Mouse (Mus musculus) embryo, embryonic 9.5 days (tissue): ENCODE results near the gene Dclk2.

Experiments used
- DNase-seq: peaks from one replicate; pipeline ENCODE4 v3.0.0-alpha.2; 2017; ENCODE audit errors: extremely low spot score

Dclk2 gene

GRCm38 (mm10) chr3:86800841-86801240 lies 119.8 kb downstream of the Dclk2 start:
- DNase-seq = no peak

GRCm38 (mm10) chr3:86799041-86799440 lies 121.6 kb downstream of the Dclk2 start:
- no peak for DNase-seq

- no peak for DNase-seq
Measured at GRCm38 (mm10) chr3:86797871-86798460, 122.7 kb downstream of the Dclk2 start.

- peak; percentile 56 for DNase-seq
Measured at GRCm38 (mm10) chr3:86796716-86797115, 123.9 kb downstream of the Dclk2 start.

- DNase-seq = no peak
Measured at GRCm38 (mm10) chr3:86793720-86794191, 126.9 kb downstream of the Dclk2 start.

- no peak for DNase-seq
Measured at GRCm38 (mm10) chr3:86793264-86793663, 127.4 kb downstream of the Dclk2 start.

- no peak for DNase-seq
Measured at GRCm38 (mm10) chr3:86789752-86790151, 130.9 kb downstream of the Dclk2 start.

GRCm38 (mm10) chr3:86788711-86789110 lies 131.9 kb downstream of the Dclk2 start:
- peak; percentile 72 for DNase-seq

GRCm38 (mm10) chr3:86787423-86788123 lies 133.1 kb downstream of the Dclk2 start:
- no peak for DNase-seq

GRCm38 (mm10) chr3:86786845-86787351 lies 133.8 kb downstream of the Dclk2 start:
- no peak for DNase-seq

- DNase-seq = no peak
Measured at GRCm38 (mm10) chr3:86786280-86786679, 134.4 kb downstream of the Dclk2 start.

GRCm38 (mm10) chr3:86784930-86785329 lies 135.7 kb downstream of the Dclk2 start:
- DNase-seq = no peak

GRCm38 (mm10) chr3:86784051-86784450 lies 136.6 kb downstream of the Dclk2 start:
- no peak for DNase-seq

GRCm38 (mm10) chr3:86779704-86780103 lies 140.9 kb downstream of the Dclk2 start:
- no peak for DNase-seq

GRCm38 (mm10) chr3:86775444-86775828 lies 145.2 kb downstream of the Dclk2 start:
- no peak for DNase-seq

GRCm38 (mm10) chr3:86774566-86775443 lies 145.8 kb downstream of the Dclk2 start:
- no peak for DNase-seq

- DNase-seq = no peak
Measured at GRCm38 (mm10) chr3:86768969-86769368, 151.7 kb downstream of the Dclk2 start.

- DNase-seq = peak; percentile 42
Measured at GRCm38 (mm10) chr3:86768553-86768952, 152.1 kb downstream of the Dclk2 start.

- DNase-seq = no peak
Measured at GRCm38 (mm10) chr3:86762456-86762855, 158.2 kb downstream of the Dclk2 start.

GRCm38 (mm10) chr3:86762036-86762415 lies 158.6 kb downstream of the Dclk2 start:
- no peak for DNase-seq

- DNase-seq = peak; percentile 74
Measured at GRCm38 (mm10) chr3:86761095-86762035, 159.3 kb downstream of the Dclk2 start.
